Mouse (Mus musculus): ENCODE results near the gene Rap1gds1.

Rap1gds1 gene

DNA sequence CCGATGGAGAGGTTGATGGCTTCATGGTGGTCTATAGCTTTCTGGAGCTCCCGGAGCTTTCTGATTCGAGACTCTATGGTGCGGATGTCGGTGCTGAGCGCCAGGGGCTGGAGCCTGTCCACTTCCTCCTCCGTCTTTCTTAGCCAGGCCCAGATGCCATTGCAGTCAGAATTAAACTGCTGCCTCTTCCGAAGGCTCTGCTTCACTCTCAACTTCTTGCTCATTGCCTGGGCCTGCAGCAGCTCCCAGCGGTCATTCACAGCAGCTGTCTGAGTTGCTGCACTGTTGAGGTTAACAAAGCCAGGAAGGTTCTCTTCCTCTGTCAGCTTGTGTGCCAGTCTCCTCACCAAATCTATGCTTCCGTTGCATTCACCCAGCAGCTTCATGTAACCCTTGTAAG, 137.8 kb downstream of the Rap1gds1 start:
- no peak for DNase-seq

- DNase-seq = no peak
These were observed 138.2 kb downstream of the Rap1gds1 start for GRCm38 (mm10) chr3:138936780-138937179.

DNA sequence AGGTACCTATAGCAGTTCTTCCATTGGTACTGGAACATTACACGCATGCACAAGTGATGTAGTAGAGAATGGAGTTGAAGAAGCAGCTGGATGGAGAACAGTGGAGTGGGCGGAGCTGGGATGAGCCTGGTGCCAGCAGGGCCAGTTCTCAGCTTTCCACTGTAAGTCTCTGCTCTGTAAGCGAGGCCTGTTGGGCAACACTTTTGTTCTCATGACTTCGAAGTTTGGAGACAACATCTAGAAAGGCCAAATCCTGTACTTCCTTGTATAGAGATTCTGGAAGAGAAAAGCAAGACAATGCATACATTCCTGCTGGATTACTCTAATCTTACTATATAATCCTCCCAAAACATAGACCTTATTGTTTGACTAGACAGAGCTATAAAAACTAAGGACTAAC, 147.6 kb downstream of the Rap1gds1 start:
- DNase-seq = no peak

GRCm38 (mm10) chr3:138926161-138926560, 148.8 kb downstream of the Rap1gds1 start:
- no peak for DNase-seq

- no peak for DNase-seq
These were observed 156.8 kb downstream of the Rap1gds1 start for GRCm38 (mm10) chr3:138918241-138918640.

GRCm38 (mm10) chr3:138917016-138917415, 158.0 kb downstream of the Rap1gds1 start:
- no peak for DNase-seq

- DNase-seq = no peak
These were observed 158.4 kb downstream of the Rap1gds1 start for GRCm38 (mm10) chr3:138916591-138916990.

DNA sequence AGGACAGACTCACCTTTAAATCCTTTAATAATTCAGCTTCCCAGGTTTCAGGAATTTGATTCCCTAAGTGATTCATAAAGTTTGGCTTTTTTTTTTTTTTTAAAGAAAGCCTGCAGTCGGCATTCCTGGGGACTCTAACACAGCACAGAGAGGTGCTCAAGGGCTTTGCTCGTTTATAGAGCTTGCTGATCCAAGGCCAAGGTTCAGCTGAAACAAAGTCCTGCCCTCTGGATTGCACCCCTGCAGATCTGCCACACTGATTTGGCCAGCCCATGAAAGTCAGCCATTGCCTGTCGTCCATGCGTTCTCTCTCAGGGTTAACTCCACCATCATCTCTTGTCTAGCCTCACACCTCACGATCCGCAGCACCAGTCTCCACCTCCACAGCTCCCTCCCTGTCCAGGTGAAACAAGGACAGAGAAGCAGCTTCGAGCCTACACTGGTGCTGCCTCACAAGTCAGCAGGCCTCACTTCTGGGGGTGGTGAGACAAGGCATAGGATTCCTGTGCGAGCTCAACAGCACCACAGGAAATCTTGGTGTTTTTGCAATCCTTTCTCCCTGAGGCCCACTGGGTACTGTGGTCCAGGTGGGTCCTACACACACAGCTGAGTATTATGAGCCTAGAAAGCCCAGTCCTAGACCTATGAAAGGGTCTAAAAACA, 160.2 kb downstream of the Rap1gds1 start:
- no peak for DNase-seq

GRCm38 (mm10) chr3:138912504-138912903, 162.5 kb downstream of the Rap1gds1 start:
- no peak for DNase-seq

DNA sequence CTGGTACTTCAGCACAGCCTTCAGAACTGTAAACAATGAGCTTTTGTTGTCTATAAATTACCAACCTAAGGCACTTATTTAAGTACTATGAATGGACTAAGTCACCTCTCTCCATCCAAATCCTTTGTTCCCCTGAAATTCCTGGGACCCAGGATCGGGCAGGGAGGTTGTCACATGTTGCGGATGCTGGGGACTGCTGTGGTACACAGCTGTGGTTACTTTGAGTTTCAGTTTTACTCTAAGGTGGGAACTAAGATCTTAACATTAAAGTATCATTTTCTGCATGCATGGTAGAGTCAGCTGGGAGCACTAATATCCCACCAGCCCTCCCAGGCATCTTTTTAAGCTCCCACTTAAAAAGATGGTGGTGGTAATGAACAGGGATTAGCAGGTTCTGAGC, 165.7 kb downstream of the Rap1gds1 start:
- DNase-seq = no peak

DNA sequence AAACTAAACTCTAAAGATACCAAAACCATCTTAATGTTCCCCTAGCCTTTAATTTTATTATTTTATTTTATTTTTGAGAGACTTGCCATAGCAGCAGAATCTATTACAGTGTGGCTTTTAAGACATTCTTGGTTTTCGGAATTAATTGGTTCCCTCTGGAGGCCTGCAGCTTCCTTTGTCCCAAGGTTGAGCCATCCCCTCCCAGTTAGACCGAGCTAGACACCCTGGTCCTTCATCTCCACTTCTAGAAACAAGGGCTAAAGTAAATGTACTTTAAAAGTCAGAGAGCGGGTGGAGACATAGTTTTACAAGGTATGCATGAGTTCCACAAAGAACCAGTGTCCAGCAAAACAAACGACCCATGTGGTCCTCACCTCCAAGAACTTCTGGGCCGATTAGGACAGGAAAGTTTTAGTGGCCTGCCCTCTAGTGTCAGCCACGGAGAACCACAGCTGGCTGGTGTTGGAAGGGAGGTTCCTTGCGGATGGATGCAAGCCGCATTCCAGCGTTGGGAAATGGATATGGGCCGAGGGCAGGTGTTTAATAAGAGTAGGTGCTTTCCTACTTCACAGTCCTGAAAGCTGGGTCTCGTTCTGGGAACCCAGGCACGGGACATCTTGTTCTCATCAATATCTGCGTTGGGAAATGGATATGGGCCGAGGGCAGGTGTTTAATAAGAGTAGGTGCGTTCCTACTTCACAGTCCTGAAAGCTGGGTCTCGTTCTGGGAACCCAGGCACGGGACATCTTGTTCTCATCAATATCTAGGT, 168.7 kb downstream of the Rap1gds1 start:
- peak; percentile 70 for DNase-seq

- peak; percentile 44 for DNase-seq
These were observed 169.3 kb downstream of the Rap1gds1 start for GRCm38 (mm10) chr3:138905678-138906077.

DNA sequence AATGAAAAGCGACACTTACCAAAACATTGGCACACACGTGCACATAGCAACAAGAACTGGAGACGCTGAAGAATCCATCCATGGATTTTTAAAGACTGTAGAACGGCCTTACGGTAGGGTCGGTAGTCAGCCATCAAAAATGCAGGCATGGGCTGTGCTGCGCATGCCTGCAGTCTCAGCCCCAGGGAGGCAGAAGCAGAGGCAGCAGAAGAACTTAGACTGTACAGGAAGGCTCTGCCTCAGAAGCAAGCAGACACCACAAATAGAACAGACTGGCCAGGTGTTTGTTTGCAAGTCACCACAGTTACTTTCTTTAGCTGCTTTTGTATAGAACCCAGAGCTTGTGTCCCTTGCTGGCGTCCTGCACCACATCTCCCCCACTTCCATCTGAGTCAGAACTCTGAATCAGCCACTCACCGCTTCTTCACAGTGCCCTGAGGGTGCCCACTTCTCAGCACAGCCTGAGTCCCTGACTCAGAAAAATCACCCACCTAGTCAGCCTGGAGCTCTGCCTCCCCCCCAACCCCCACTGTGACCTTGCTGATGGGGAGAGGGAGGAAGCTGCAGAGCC, 174.3 kb downstream of the Rap1gds1 start:
- no peak for DNase-seq

DNA sequence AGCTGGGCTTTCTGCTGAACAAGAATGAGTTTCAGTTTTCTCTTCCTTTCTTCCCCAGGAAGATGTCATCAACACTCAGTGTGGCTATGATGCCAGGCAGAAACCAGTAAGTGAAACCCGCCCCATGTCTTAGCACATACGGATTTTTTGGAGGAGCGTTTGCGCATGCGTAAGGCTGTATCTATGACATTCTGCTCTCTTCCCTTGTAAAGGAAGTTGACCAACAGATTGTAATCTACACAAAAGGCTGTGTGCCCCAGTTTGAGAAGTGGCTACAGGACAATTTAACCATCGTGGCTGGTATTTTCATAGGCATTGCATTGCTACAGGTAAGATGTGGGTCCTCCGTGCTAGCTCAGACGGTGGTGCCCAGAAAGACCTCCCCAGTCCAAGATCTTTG, 176.9 kb downstream of the Rap1gds1 start:
- no peak for DNase-seq

GRCm38 (mm10) chr3:138897500-138897899, 177.5 kb downstream of the Rap1gds1 start:
- no peak for DNase-seq

DNA sequence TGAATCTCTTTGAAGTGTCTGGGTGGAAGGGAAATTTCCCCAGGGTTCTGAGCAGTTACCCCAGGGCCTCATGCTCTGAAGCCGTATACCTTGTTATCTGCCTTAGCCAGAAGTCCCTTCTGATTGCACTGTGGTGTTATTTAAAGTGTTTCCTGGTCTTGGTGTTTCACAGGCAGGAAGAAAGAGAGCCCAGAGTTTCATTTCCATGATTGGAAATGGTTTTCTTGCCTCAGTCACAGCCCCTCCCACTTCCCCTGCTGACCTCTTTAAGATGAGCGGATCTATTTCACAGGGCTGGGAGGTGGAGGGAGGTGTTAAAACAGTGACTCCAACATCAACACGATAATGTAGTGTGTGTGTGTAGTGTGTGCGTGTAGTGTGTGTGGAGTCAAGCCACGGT, 181.5 kb downstream of the Rap1gds1 start:
- no peak for DNase-seq

GRCm38 (mm10) chr3:138889769-138890295, 185.2 kb downstream of the Rap1gds1 start:
- no peak for DNase-seq

GRCm38 (mm10) chr3:138889214-138889613, 185.8 kb downstream of the Rap1gds1 start:
- no peak for DNase-seq

- no peak for DNase-seq
These were observed 188.9 kb downstream of the Rap1gds1 start for GRCm38 (mm10) chr3:138886121-138886520.

- DNase-seq = no peak
These were observed 193.2 kb downstream of the Rap1gds1 start for GRCm38 (mm10) chr3:138881725-138882347.

DNA sequence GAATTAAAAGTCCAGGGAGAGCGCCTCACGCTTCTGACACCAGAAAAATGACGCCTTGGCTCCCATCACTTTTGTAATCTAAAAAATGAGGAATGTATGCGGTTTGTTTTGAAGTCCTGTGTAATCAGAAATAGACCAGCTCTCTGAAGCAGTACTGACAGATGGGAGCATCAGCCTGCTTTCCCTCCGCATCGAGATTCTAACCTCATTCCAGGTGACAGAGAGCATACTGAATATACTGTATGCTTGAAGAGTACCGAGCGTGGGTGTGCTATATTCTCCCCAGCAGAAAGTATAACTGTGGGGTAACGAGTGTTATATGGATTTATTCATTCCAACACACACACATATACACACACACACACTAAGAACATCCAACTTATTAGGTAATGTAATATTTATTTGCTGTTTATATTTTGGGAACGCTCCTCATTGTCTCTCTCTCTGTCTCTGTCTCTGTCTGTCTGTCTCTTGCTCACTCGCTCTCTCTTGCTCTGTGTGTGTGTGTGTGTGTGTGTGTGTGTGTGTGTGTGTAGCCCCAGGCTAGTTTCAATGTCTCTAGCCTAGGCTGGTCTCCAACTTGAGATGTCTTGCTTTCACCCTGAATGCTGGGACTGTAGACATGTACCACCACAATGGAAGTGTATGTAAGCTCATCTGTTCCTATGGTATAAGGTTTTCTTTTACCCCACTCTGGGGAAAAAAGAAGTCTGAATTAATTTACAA, 193.8 kb downstream of the Rap1gds1 start:
- no peak for DNase-seq

- DNase-seq = no peak
These were observed 197.3 kb downstream of the Rap1gds1 start for GRCm38 (mm10) chr3:138877741-138878140.

DNA sequence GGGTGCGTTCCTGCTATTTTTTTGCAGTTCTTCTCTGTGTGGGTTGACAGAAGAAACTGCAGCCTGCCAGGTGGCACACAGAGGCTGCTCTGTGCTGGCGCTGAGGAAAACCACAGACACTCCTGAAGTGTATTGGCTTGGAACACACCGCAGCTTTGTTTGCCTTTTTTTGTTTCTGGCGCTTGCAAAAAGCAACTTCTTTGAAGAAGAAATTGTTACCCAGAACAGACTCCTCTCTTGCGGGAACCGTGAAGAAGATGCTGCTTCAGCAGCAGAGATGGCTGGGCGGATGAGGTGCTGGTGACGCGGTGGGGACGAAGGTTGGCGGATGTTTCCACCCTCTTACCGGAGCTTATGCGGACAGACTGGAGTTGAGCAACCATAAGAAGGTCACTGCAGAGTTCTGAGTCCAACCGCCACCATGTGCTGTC, 198.1 kb downstream of the Rap1gds1 start:
- peak; percentile 42 for DNase-seq

Measured in cerebellum, adult 11-12 months (tissue).